Mouse (Mus musculus) heart, embryonic 14.5 days (tissue): ENCODE measurements around the gene Vwa5b2. TPM values are rescaled to one million over a fixed set of nuclear protein-coding genes. Genes with fewer than 3 reads are reported as not detected.

Experiments
- ATAC-seq: fragments of 200-750 bp; cut with Nextera tagmentation; 2 replicates; pipeline ENCODE4 v1.8.0; 2017; ENCODE audit warnings: low read depth, moderate TSS enrichment; ENCODE audit not compliant: insufficient number of reproducible peaks, insufficient read depth, low FRiP score
- H3K27ac ChIP-seq, 2 experiments: fragments of 200-500 bp in 1 of 2; fragments of 300-500 bp in 1 of 2; sonication (generic) in 1 of 2; replicated peaks in 1 of 2; 2 replicates each; pipeline ENCODE4 v1.5.1; 2012 to 2014; ENCODE audit warnings: low read depth in 2 of 2, low read length in 2 of 2, control low read depth in 1 of 2, mild to moderate bottlenecking in 1 of 2, mixed read lengths in 1 of 2; ENCODE audit not compliant: control insufficient read depth in 1 of 2, insufficient read depth in 1 of 2
- H3K27me3 ChIP-seq: fragments of 300-500 bp; sonication (generic); 2 replicates; pipeline ENCODE4 v1.6.1; 2014; ENCODE audit warnings: mild to moderate bottlenecking, low read length, control low read depth; ENCODE audit not compliant: control insufficient read depth, insufficient read depth
- H3K36me3 ChIP-seq: fragments of 300-500 bp; sonication (generic); 2 replicates; pipeline ENCODE4 v1.6.1; 2014; ENCODE audit warnings: mild to moderate bottlenecking, control low read depth, low read length, mixed read lengths; ENCODE audit not compliant: control insufficient read depth, insufficient read depth
- H3K4me1 ChIP-seq, 2 experiments: fragments of 200-500 bp in 1 of 2; fragments of 300-500 bp in 1 of 2; sonication (generic) in 1 of 2; 2 replicates each; pipeline ENCODE4 v1.6.1; 2012 to 2014; ENCODE audit warnings: low read length in 2 of 2, control low read depth in 1 of 2, mixed read lengths in 1 of 2; ENCODE audit not compliant: control insufficient read depth in 2 of 2, insufficient read depth in 2 of 2
- H3K4me2 ChIP-seq: fragments of 300-500 bp; sonication (generic); 2 replicates; pipeline ENCODE4 v1.6.1; 2014; ENCODE audit warnings: mild to moderate bottlenecking, low read length
- H3K4me3 ChIP-seq, 2 experiments: fragments of 200-500 bp in 1 of 2; fragments of 300-500 bp in 1 of 2; sonication (generic) in 1 of 2; 2 replicates each; pipeline ENCODE4 v1.5.1; 2012 to 2014; ENCODE audit warnings: low read length in 2 of 2, mild to moderate bottlenecking in 2 of 2, control low read depth in 1 of 2, low read depth in 1 of 2, moderate library complexity in 1 of 2; ENCODE audit not compliant: control insufficient read depth in 1 of 2, insufficient read depth in 1 of 2
- H3K9ac ChIP-seq: fragments of 300-500 bp; sonication (generic); 2 replicates; pipeline ENCODE4 v1.6.1; 2014; ENCODE audit warnings: mild to moderate bottlenecking, low read length
- H3K9me3 ChIP-seq: fragments of 300-500 bp; sonication (generic); 2 replicates; pipeline ENCODE4 v1.6.1; 2016; ENCODE audit warnings: low read length, control low read depth; ENCODE audit not compliant: control insufficient read depth
- WGBS: fragments of 180-500 bp; shearing (Covaris S2); extraction: QIAGEN DNeasy Blood & Tissue Kit; methylation state at CpG from one replicate; pipeline ENCODE4 v1.1.7; 2014; 5-methylcytosine and 5-hydroxymethylcytosine counted together
- polyA plus RNA-seq: library from polyadenylated mRNA; unstranded; fragments of >200 nt; fragmentation: Nextera tagmentation; extraction: Ambion mirVana; gene quantifications from 2 replicates; pipeline ENCODE4 v1.2.1, GENCODE M21; 2014

Gene Vwa5b2
- polyA plus RNA-seq, 1 experiment from 2014 or later: 0.54 TPM

- peak within 1 kb of the TSS; percentile 77 to 89 for H3K27ac ChIP-seq
- H3K36me3 ChIP-seq: peaks cover 15% of the 10 kb centered on the region
- H3K9me3 ChIP-seq: no peaks in the 10 kb centered on the region
- WGBS: 2% methylated on average over 41 of the region's 41 CpGs
- H3K4me3 ChIP-seq: peak within 1 kb of the TSS; percentile 76 to 96
- peaks cover 0 to 14% of the 10 kb centered on the region in 2 experiments; a peak in 2 of 4 replicates for H3K4me1 ChIP-seq
- ATAC-seq: peak; percentile 89
- peak within 1 kb of the TSS; percentile 80 for H3K9ac ChIP-seq
- peak within 1 kb of the TSS; percentile 98 for H3K4me2 ChIP-seq
- H3K27me3 ChIP-seq: no peaks in the 10 kb centered on the region
Measured at GRCm38 (mm10) chr16:20611357-20612227, 22.3 kb downstream of the Vwa5b2 start, which contains the start of the genes Eef1akmt4, Gm49333 and Alg3. TSS of gene Eef1akmt4 (plus strand) at chr16:20611593. TSS of gene Gm49333 (plus strand) at chr16:20611610. TSS of gene Alg3 (minus strand) at chr16:20611735.

- ATAC-seq: no peak
Measured at GRCm38 (mm10) chr16:20619541-20620398, 30.5 kb downstream of the Vwa5b2 start.

GRCm38 (mm10) chr16:20620399-20620735, 31.1 kb downstream of the Vwa5b2 start:
- WGBS: 0% methylated on average over 9 of the region's 9 CpGs

More at GRCm38 (mm10) chr16:20619541-20620398, 30.5 kb downstream of the Vwa5b2 start:
- Histone ChIP-seq H3K9ac (no peak overlapping the region), H3K27ac (no peak overlapping the region), H3K27me3 (peaks cover 45% of the 10 kb centered on the region), H3K36me3 (no peaks in the 10 kb centered on the region), H3K4me1 (peaks cover 5 to 31% of the 10 kb centered on the region in 2 experiments; a peak in 3 of 4 replicates), H3K9me3 (no peaks in the 10 kb centered on the region), H3K4me2 (peak overlapping the region; percentile 100), H3K4me3 (peak overlapping the region; percentile 62 to 68)
- WGBS: 2% methylated on average over 81 of the region's 83 CpGs

GRCm38 (mm10) chr16:20620751-20621190, 31.5 kb downstream of the Vwa5b2 start:
- Histone ChIP-seq H3K4me2 (peak overlapping the region; percentile 100), H3K9me3 (no peaks in the 10 kb centered on the region), H3K4me3 (peak overlapping the region; percentile 62 to 68), H3K4me1 (peaks cover 5 to 31% of the 10 kb centered on the region in 2 experiments; a peak in 3 of 4 replicates), H3K27ac (0 out of 4 replicates have a peak overlapping the region, but pooled peaks of 1 of the 2 experiments have one; percentile 37), H3K9ac (peak overlapping the region; percentile 72), H3K36me3 (no peaks in the 10 kb centered on the region), H3K27me3 (peaks cover 45% of the 10 kb centered on the region)
- under 1% methylated on average over 32 of the region's 32 CpGs for WGBS
- peak; percentile 26; the same call in 1 of the 2 replicates for ATAC-seq

More at GRCm38 (mm10) chr16:20620399-20620735, 31.1 kb downstream of the Vwa5b2 start:
- Histone ChIP-seq H3K36me3 (no peaks in the 10 kb centered on the region), H3K27me3 (peaks cover 45% of the 10 kb centered on the region), H3K27ac (no peak overlapping the region), H3K4me2 (peak overlapping the region; percentile 100), H3K4me1 (peaks cover 5 to 31% of the 10 kb centered on the region in 2 experiments; a peak in 3 of 4 replicates), H3K9me3 (no peaks in the 10 kb centered on the region), H3K4me3 (peak overlapping the region; percentile 62 to 68), H3K9ac (no peak overlapping the region)
- ATAC-seq: no peak

GRCm38 (mm10) chr16:20621191-20621990, 32.1 kb downstream of the Vwa5b2 start, which contains the start of gene Camk2n2:
TSS of gene Camk2n2 (minus strand) at chr16:20621287.
- Histone ChIP-seq H3K9me3 (no peaks in the 10 kb centered on the region), H3K36me3 (no peaks in the 10 kb centered on the region), H3K9ac (peak within 1 kb of the TSS; percentile 72), H3K4me1 (peaks cover 5 to 31% of the 10 kb centered on the region in 2 experiments; a peak in 3 of 4 replicates), H3K27ac (0 out of 4 replicates have a peak within 1 kb of the TSS, but pooled peaks of 1 of the 2 experiments have one; percentile 37), H3K27me3 (peaks cover 45% of the 10 kb centered on the region), H3K4me3 (peak within 1 kb of the TSS; percentile 62 to 68), H3K4me2 (peak within 1 kb of the TSS; percentile 100)
- ATAC-seq: peak; percentile 42
- WGBS: under 1% methylated on average over 65 of the region's 92 CpGs

- peak overlapping the region; percentile 62 to 68 for H3K4me3 ChIP-seq
- WGBS: under 1% methylated on average over 36 of the region's 37 CpGs
- H3K27ac ChIP-seq: no peak overlapping the region
- H3K4me1 ChIP-seq: peaks cover 5 to 31% of the 10 kb centered on the region in 2 experiments; a peak in 3 of 4 replicates
- ATAC-seq: no peak
- peak overlapping the region; percentile 72 for H3K9ac ChIP-seq
- H3K36me3 ChIP-seq: no peaks in the 10 kb centered on the region
- H3K4me2 ChIP-seq: peak overlapping the region; percentile 100
- H3K27me3 ChIP-seq: peaks cover 45% of the 10 kb centered on the region
- H3K9me3 ChIP-seq: no peaks in the 10 kb centered on the region
Measured at GRCm38 (mm10) chr16:20621991-20622685, 32.9 kb downstream of the Vwa5b2 start.
